Mouse (Mus musculus): ENCODE measurements around the gene Dync1i2.

- TF ChIP-seq CTCF (IDR thresholded peaks at IDR 0.05; ENCODE audit: control insufficient read depth, insufficient read depth, insufficient read length): no peak
- no peak for TF ChIP-seq MAX (IDR thresholded peaks at IDR 0.05)
- no peak for TF ChIP-seq CEBPB (IDR thresholded peaks at IDR 0.05; ENCODE audit: low read depth)
- TF ChIP-seq USF1 (IDR thresholded peaks at IDR 0.05; ENCODE audit: low read depth): no peak
- no peak for TF ChIP-seq MYOD1 (IDR thresholded peaks at IDR 0.05; ENCODE audit: control insufficient read depth, insufficient read length, low read depth)
- no peak for TF ChIP-seq MYOG (IDR thresholded peaks at IDR 0.05; ENCODE audit: control insufficient read depth, extremely low read depth, insufficient read length)
- TF ChIP-seq FOSL1 (IDR thresholded peaks at IDR 0.05; ENCODE audit: insufficient read depth, low read length, poor library complexity, severe bottlenecking): no peak
Observed at GRCm38 (mm10) chr2:71248071-71248470, 36.6 kb downstream of the Dync1i2 start.
